Mouse (Mus musculus): ENCODE data around the gene Cnppd1.

GRCm38 (mm10) chr1:75158990-75159389, 16.5 kb upstream of the Cnppd1 start:
- TF ChIP-seq CTCF (IDR thresholded peaks at IDR 0.05; ENCODE audit: insufficient read depth, low read length) (no peak), POLR2A (IDR thresholded peaks at IDR 0.05; ENCODE audit: borderline replicate concordance, extremely low read depth, low read depth, low read length) (no peak)
